Mouse (Mus musculus): ENCODE measurements around the gene Ttll5.

DNA sequence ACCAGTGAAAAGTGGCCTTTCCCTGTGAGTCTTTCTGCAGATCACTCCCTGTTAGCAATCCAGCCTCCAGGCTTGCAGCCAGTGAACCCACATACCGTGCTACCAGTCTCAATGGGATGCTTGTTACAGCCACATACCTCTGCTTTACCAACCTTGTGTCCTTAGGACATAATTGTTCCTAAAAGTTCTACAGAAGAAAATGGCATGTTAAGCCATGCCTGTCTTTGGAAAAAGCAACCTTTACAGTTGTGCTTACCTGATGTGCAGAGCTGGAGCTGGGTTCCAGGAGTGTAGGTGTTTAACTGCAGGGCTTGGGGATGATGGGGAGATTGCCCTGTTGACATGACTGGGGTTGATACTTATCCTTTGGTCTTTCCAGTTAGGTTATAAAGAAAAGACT, 203.3 kb downstream of the Ttll5 start:
- TF ChIP-seq POLR2A (IDR thresholded peaks at IDR 0.05; ENCODE audit: extremely low read depth, insufficient read depth, low read length) (no peak), CTCF (IDR thresholded peaks at IDR 0.05; ENCODE audit: extremely low read depth, insufficient read depth, low read length) (no peak)
